Mouse (Mus musculus): Measurements from ENCODE around the gene Atf7ip. TPM values are rescaled to one million over a fixed set of nuclear protein-coding genes. Genes with fewer than 3 reads are reported as not detected.

Gene Atf7ip
- total and polyA plus RNA-seq, 3 experiments = 4.2 to 35.4 (median 29.7) TPM

DNA sequence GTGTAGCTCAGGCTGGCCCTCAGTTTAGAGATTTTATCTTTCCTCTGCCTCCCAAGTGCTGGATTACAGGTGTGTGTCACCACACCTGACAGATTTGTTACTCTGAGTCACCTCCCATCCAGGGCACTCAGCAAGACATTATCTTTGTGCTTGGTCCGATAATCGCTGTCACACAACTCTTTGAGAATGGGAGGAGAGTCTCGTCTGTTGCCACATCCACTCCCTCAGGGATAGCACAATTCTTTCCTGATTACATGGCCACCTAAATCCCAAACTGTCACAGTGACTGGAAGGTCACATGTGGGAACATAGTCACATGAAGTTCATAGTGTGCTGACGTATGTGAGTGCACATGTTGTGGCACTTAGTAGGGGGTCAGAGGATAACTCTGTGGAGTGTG lies 152.3 kb downstream of the Atf7ip start:
- Histone ChIP-seq H3K4me3 (replicated peaks in 1 of 3; ENCODE audit: low read depth in 2 of 3, low read length in 2 of 3, poor library complexity in 1 of 3) (no peak overlapping the region), H3K36me3 (replicated peaks in 1 of 2; ENCODE audit: control insufficient read depth in 1 of 2, insufficient read depth in 1 of 2, low read length in 1 of 2) (no peaks in the 10 kb centered on the region), H3K9me3 (replicated peaks; ENCODE audit: low read length) (no peaks in the 10 kb centered on the region), H3K79me2 (replicated peaks; ENCODE audit: control insufficient read depth, extremely low read depth, insufficient read depth, poor library complexity, severe bottlenecking) (no peaks in the 10 kb centered on the region), H3K4me1 (ENCODE audit: control insufficient read depth in 1 of 2, insufficient read depth in 2 of 2) (peaks cover 0 to 16% of the 10 kb centered on the region in 2 experiments; a peak in 2 of 4 replicates), H3K4me2 (ENCODE audit: insufficient read depth, low read depth, poor library complexity, severe bottlenecking) (no peak overlapping the region), H3K9ac (ENCODE audit: insufficient read depth, low read depth) (no peak overlapping the region), H3K27me3 (replicated peaks) (no peaks in the 10 kb centered on the region), H3K27ac (ENCODE audit: insufficient read depth, low read depth) (no peak overlapping the region)
- in situ Hi-C loops (cut with MboI; ENCODE audit: low pct_ligation_motif_present, low pct_unique_long_range_greater_than_20kb, low sequenced_read_pairs) (no loop called here), dilution Hi-C loops (cut with MboI; ENCODE audit: extremely low pct_ligation_motif_present, extremely low pct_unique_long_range_greater_than_20kb, low sequenced_read_pairs) (no loop called here)
- TF ChIP-seq JUND (conservative IDR thresholded peaks at IDR 0.05; ENCODE audit: low read depth, low read length) = no peak
- no peak for TF ChIP-seq PAX5 (IDR thresholded peaks at IDR 0.05; ENCODE audit: low read length)
- TF ChIP-seq BHLHE40 (IDR thresholded peaks at IDR 0.05; ENCODE audit: low read depth, low read length) = no peak
- TF ChIP-seq ELF1 (IDR thresholded peaks at IDR 0.05; ENCODE audit: low read depth, low read length) = no peak
- TF ChIP-seq E2F4 (IDR thresholded peaks at IDR 0.05; ENCODE audit: insufficient replicate concordance, low read depth, low read length) = no peak
- no peak for TF ChIP-seq SMC3 (IDR thresholded peaks at IDR 0.05; ENCODE audit: low read depth, low read length)
- no peak for TF ChIP-seq IRF4 (IDR thresholded peaks at IDR 0.05; ENCODE audit: low read depth, low read length)
- TF ChIP-seq NELFE (IDR thresholded peaks at IDR 0.05; ENCODE audit: low read depth, low read length) = no peak
- TF ChIP-seq USF1 (IDR thresholded peaks at IDR 0.05; ENCODE audit: low read depth, low read length) = no peak
- no peak for TF ChIP-seq MAZ (IDR thresholded peaks at IDR 0.05; ENCODE audit: low read depth, low read length)
- TF ChIP-seq ETS1 (conservative IDR thresholded peaks at IDR 0.05; ENCODE audit: low read depth, low read length) = no peak
- TF ChIP-seq UBTF (IDR thresholded peaks at IDR 0.05; ENCODE audit: low read depth, low read length) = no peak
- no peak for TF ChIP-seq ZC3H11A (IDR thresholded peaks at IDR 0.05; ENCODE audit: low read depth, low read length)
- TF ChIP-seq JUN (IDR thresholded peaks at IDR 0.05; ENCODE audit: insufficient read depth, low read depth, low read length) = no peak
- no peak for TF ChIP-seq MEF2A (IDR thresholded peaks at IDR 0.05; ENCODE audit: borderline replicate concordance, low read depth, low read length)
- TF ChIP-seq CTCF (conservative IDR thresholded peaks at IDR 0.05 in 1 of 2, IDR thresholded peaks at IDR 0.05 in 1 of 2; ENCODE audit: low read depth in 2 of 2, low read length in 2 of 2) = no peak
- TF ChIP-seq KAT2A (IDR thresholded peaks at IDR 0.05; ENCODE audit: insufficient replicate concordance, low read length) = no peak
- TF ChIP-seq EP300 (IDR thresholded peaks at IDR 0.05; ENCODE audit: low read length) = no peak
- no peak for TF ChIP-seq ZKSCAN1 (IDR thresholded peaks at IDR 0.05; ENCODE audit: borderline replicate concordance, low read depth, low read length)
- TF ChIP-seq ZMIZ1 (IDR thresholded peaks at IDR 0.05; ENCODE audit: low read depth, low read length) = no peak
- no peak for DNase-seq (ENCODE audit: extremely low read depth)

DNA sequence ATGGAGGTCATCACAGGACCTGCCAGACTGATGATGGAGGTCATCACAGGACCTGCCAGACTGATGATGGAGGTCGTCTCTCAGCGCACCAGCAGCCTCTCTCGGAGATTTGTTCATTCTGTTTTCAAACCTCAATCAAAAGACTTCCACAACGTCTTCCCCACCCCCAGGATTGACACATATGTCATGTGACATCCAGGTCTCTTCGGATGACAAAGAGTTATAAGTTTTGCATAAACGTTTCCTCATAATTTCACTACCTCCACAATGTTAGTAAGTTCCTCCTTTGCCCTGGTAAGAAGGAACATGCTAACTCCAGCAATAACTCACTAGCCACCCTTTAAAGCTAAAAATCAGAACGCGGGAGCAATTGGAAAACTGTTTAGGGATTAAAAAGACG lies 153.3 kb downstream of the Atf7ip start:
- peak; percentile 4 for DNase-seq (ENCODE audit: extremely low read depth)
- Histone ChIP-seq H3K36me3 (replicated peaks in 1 of 2; ENCODE audit: control insufficient read depth in 1 of 2, insufficient read depth in 1 of 2, low read length in 1 of 2) (no peaks in the 10 kb centered on the region), H3K27me3 (replicated peaks) (no peaks in the 10 kb centered on the region), H3K4me1 (ENCODE audit: control insufficient read depth in 1 of 2, insufficient read depth in 2 of 2) (peaks cover 0 to 9% of the 10 kb centered on the region in 2 experiments; a peak in 2 of 4 replicates), H3K4me2 (ENCODE audit: insufficient read depth, low read depth, poor library complexity, severe bottlenecking) (no peak overlapping the region), H3K9me3 (replicated peaks; ENCODE audit: low read length) (no peaks in the 10 kb centered on the region), H3K27ac (ENCODE audit: insufficient read depth, low read depth) (no peak overlapping the region), H3K4me3 (replicated peaks in 1 of 3; ENCODE audit: low read depth in 2 of 3, low read length in 2 of 3, poor library complexity in 1 of 3) (no peak overlapping the region), H3K9ac (ENCODE audit: insufficient read depth, low read depth) (no peak overlapping the region), H3K79me2 (replicated peaks; ENCODE audit: control insufficient read depth, extremely low read depth, insufficient read depth, poor library complexity, severe bottlenecking) (no peaks in the 10 kb centered on the region)
- dilution Hi-C loops (cut with MboI; ENCODE audit: extremely low pct_ligation_motif_present, extremely low pct_unique_long_range_greater_than_20kb, low sequenced_read_pairs) (no loop called here), in situ Hi-C loops (cut with MboI; ENCODE audit: low pct_ligation_motif_present, low pct_unique_long_range_greater_than_20kb, low sequenced_read_pairs) (no loop called here)
- TF ChIP-seq CHD1 (IDR thresholded peaks at IDR 0.05; ENCODE audit: low read depth, low read length) = no peak
- no peak for TF ChIP-seq POLR2AphosphoS2 (IDR thresholded peaks at IDR 0.05; ENCODE audit: low read depth, low read length)
- no peak for TF ChIP-seq USF1 (IDR thresholded peaks at IDR 0.05; ENCODE audit: low read depth, low read length)
- no peak for TF ChIP-seq UBTF (IDR thresholded peaks at IDR 0.05; ENCODE audit: low read depth, low read length)
- TF ChIP-seq SMC3 (IDR thresholded peaks at IDR 0.05; ENCODE audit: low read depth, low read length) = no peak
- no peak for TF ChIP-seq E2F4 (IDR thresholded peaks at IDR 0.05; ENCODE audit: insufficient replicate concordance, low read depth, low read length)
- TF ChIP-seq MEF2A (IDR thresholded peaks at IDR 0.05; ENCODE audit: borderline replicate concordance, low read depth, low read length) = no peak
- no peak for TF ChIP-seq TCF12 (IDR thresholded peaks at IDR 0.05; ENCODE audit: low read depth, low read length)
- no peak for TF ChIP-seq HCFC1 (IDR thresholded peaks at IDR 0.05; ENCODE audit: low read depth, low read length)
- TF ChIP-seq NELFE (IDR thresholded peaks at IDR 0.05; ENCODE audit: low read depth, low read length) = no peak
- TF ChIP-seq RAD21 (IDR thresholded peaks at IDR 0.05; ENCODE audit: low read depth, low read length) = no peak
- no peak for TF ChIP-seq ZMIZ1 (IDR thresholded peaks at IDR 0.05; ENCODE audit: low read depth, low read length)
- no peak for TF ChIP-seq MAFK (IDR thresholded peaks at IDR 0.05; ENCODE audit: insufficient replicate concordance, low read length)
- TF ChIP-seq RCOR1 (conservative IDR thresholded peaks at IDR 0.05; ENCODE audit: low read depth, low read length) = no peak
